Comparison of ENCODE assay signal across 7 mouse cellular contexts in genomic region chr1:121326591-121327343, GRCm38 (mm10). TPM values are rescaled to one million over a fixed set of nuclear protein-coding genes. Genes with fewer than 3 reads are reported as not detected.
DNase-seq lines count a peak whose midpoint lies in the region; ATAC-seq and TF ChIP-seq lines count a peak whose summit lies in the region.

No protein-coding gene starts in this region.

- H3K9me3 ChIP-seq in lung, postnatal 0 days (ENCODE audit: low read length) = no peaks in the 10 kb centered on the region
- H3K9me3 ChIP-seq in forebrain, postnatal 0 days (ENCODE audit: low read length) = no peaks in the 10 kb centered on the region
- no peaks in the 10 kb centered on the region for H3K9me3 ChIP-seq in liver, embryonic 13.5 days (replicated peaks)

- no peaks in the 10 kb centered on the region for H3K27me3 ChIP-seq in lung, postnatal 0 days (replicated peaks; ENCODE audit: insufficient read depth, low read length)
- no peaks in the 10 kb centered on the region for H3K27me3 ChIP-seq in forebrain, postnatal 0 days (ENCODE audit: insufficient read depth, low read length)
- H3K27me3 ChIP-seq in liver, embryonic 13.5 days = no peaks in the 10 kb centered on the region

- H3K4me3 ChIP-seq in lung, postnatal 0 days (ENCODE audit: low read depth, low read length) = peak overlapping the region; percentile 83
- H3K4me3 ChIP-seq in forebrain, postnatal 0 days (ENCODE audit: low read depth, low read length) = peak overlapping the region; percentile 81
- peak overlapping the region; percentile 86 for H3K4me3 ChIP-seq in liver, embryonic 13.5 days (replicated peaks)

- peak overlapping the region; percentile 78 for H3K9ac ChIP-seq in lung, postnatal 0 days (replicated peaks; ENCODE audit: low read depth)
- H3K9ac ChIP-seq in forebrain, postnatal 0 days = peak overlapping the region; percentile 87
- peak overlapping the region; percentile 90 for H3K9ac ChIP-seq in liver, embryonic 13.5 days

- no peak for TF ChIP-seq EP300 in lung, postnatal 0 days (IDR thresholded peaks at IDR 0.05)

- DNase-seq in lung, postnatal 0 days (ENCODE audit: low spot score) = peak; percentile 36
- no peak for DNase-seq in lung, adult 18-20 months
- peak; percentile 46 for DNase-seq in brain, adult 2 months (ENCODE audit: low read depth, low spot score)
- DNase-seq in forebrain, postnatal 0 days = no peak
- no peak for DNase-seq in liver, embryonic 13.5 days
- DNase-seq in adrenal gland, adult 18-20 months (ENCODE audit: low spot score in 2 of 2) = no peak
- no peak for DNase-seq in layer of hippocampus, postnatal 14 days (ENCODE audit: low spot score in 2 of 2)

- peaks cover 7% of the 10 kb centered on the region; the same call in 1 of the 2 replicates for H3K4me1 ChIP-seq in lung, postnatal 0 days (ENCODE audit: insufficient read depth, low read depth, low read length)
- peaks cover 19% of the 10 kb centered on the region; the same call in 1 of the 2 replicates for H3K4me1 ChIP-seq in forebrain, postnatal 0 days (ENCODE audit: insufficient read depth)
- H3K4me1 ChIP-seq in liver, embryonic 13.5 days (replicated peaks) = peaks cover 24% of the 10 kb centered on the region

- no peaks in the 10 kb centered on the region for H3K36me3 ChIP-seq in lung, postnatal 0 days (ENCODE audit: insufficient read depth, low read length)
- 0 out of 2 replicates have a peak, but pooled peaks cover 3% of the 10 kb centered on the region for H3K36me3 ChIP-seq in forebrain, postnatal 0 days (ENCODE audit: insufficient read depth)
- H3K36me3 ChIP-seq in liver, embryonic 13.5 days = no peaks in the 10 kb centered on the region

- no peak for TF ChIP-seq CTCF in lung, postnatal 0 days (IDR thresholded peaks at IDR 0.05)
- no peak for TF ChIP-seq CTCF in forebrain, postnatal 0 days (IDR thresholded peaks at IDR 0.05; ENCODE audit: low read depth)

- 20% methylated on average over 18 of the region's 18 CpGs for WGBS in lung, postnatal 0 days
- 17% methylated on average over 18 of the region's 18 CpGs for WGBS in forebrain, postnatal 0 days
- 26% methylated on average over 18 of the region's 18 CpGs for WGBS in liver, embryonic 13.5 days (ENCODE audit: insufficient replicate concordance)

- peak overlapping the region; percentile 88; the same call in 1 of the 2 replicates for H3K27ac ChIP-seq in lung, postnatal 0 days (ENCODE audit: low read length)
- H3K27ac ChIP-seq in forebrain, postnatal 0 days (ENCODE audit: low read depth, low read length) = peak overlapping the region; percentile 90; the same call in 1 of the 2 replicates
- peak overlapping the region; percentile 91; the same call in 1 of the 2 replicates for H3K27ac ChIP-seq in liver, embryonic 13.5 days

- no peak for ATAC-seq in lung, postnatal 0 days
- no peak for ATAC-seq in forebrain, postnatal 0 days
- no peak for ATAC-seq in liver, embryonic 13.5 days (ENCODE audit: low read depth)

- peak overlapping the region; percentile 83 for H3K4me2 ChIP-seq in lung, postnatal 0 days (replicated peaks; ENCODE audit: low read depth, low read length)
- H3K4me2 ChIP-seq in forebrain, postnatal 0 days (ENCODE audit: low read depth) = peak overlapping the region; percentile 71
- H3K4me2 ChIP-seq in liver, embryonic 13.5 days = peak overlapping the region; percentile 79

RNA-seq across cellular contexts. Expression of gene Insig2, which starts 5.6 kb away (rescaled TPM):
- 60.0 and 69.6 TPM in 2 replicates for polyA plus RNA-seq in lung, postnatal 0 days (2015; fragmentation: Nextera tagmentation; extraction: Ambion mirVana)
- 19.5 and 35.1 TPM in 2 replicates for total RNA-seq in forebrain, postnatal 0 days (2014; rRNA removed)
- polyA plus RNA-seq in forebrain, postnatal 0 days (2015; fragmentation: Nextera tagmentation; extraction: Ambion mirVana) = 28.4 and 39.1 TPM in 2 replicates
- 12.8 and 15.9 TPM in 2 replicates for polyA plus RNA-seq in liver, embryonic 13.5 days (2015; fragmentation: Nextera tagmentation; extraction: Ambion mirVana)
- total RNA-seq in adrenal gland, adult 18-20 months (2021) = 10 to 100 TPM; 49.3 to 61.4 TPM
- 10 to 100 TPM; 55.5 to 63.7 TPM for total RNA-seq in layer of hippocampus, postnatal 14 days (2021)

Comparison
In these comparisons a context has a peak if more than half of its experiments do, and no peak if none do; other contexts are left out.
1. DNase-seq: peak in lung, postnatal 0 days (single experiment) and brain, adult 2 months (single experiment); none in lung, adult 18-20 months (0 of 2), forebrain, postnatal 0 days (single experiment), liver, embryonic 13.5 days (single experiment), adrenal gland, adult 18-20 months (0 of 2) and layer of hippocampus, postnatal 14 days (0 of 2).
2. Peak in every context shown above with its lines, with median percentiles within 50 percentile points of each other: H3K27ac ChIP-seq, H3K4me2 ChIP-seq, H3K4me3 ChIP-seq and H3K9ac ChIP-seq.